Mouse (Mus musculus): Measurements from ENCODE around the gene Mthfr.

- TF ChIP-seq CTCF (IDR thresholded peaks at IDR 0.05 in 2 of 3, conservative IDR thresholded peaks at IDR 0.05 in 1 of 3; ENCODE audit: control insufficient read depth in 1 of 3, insufficient read depth in 1 of 3, low read depth in 2 of 3, low read length in 3 of 3, poor library complexity in 1 of 3, severe bottlenecking in 1 of 3) (no peak), EP300 (IDR thresholded peaks at IDR 0.05; ENCODE audit: low read depth in 1 of 2, low read length in 2 of 2) (no peak), CHD2 (IDR thresholded peaks at IDR 0.05; ENCODE audit: low read length) (no peak), POLR2A (IDR thresholded peaks at IDR 0.05; ENCODE audit: control insufficient read depth in 1 of 2, insufficient read depth in 1 of 2, low read depth in 1 of 2, low read length in 2 of 2, poor library complexity in 1 of 2) (no peak), ZC3H11A (IDR thresholded peaks at IDR 0.05; ENCODE audit: low read depth, low read length) (no peak), TCF12 (IDR thresholded peaks at IDR 0.05; ENCODE audit: low read depth, low read length) (no peak), MEF2A (IDR thresholded peaks at IDR 0.05; ENCODE audit: extremely low read depth, insufficient replicate concordance, low read depth, low read length, poor library complexity, severe bottlenecking) (no peak), USF1 (IDR thresholded peaks at IDR 0.05; ENCODE audit: low read depth, low read length) (no peak), MAFK (IDR thresholded peaks at IDR 0.05; ENCODE audit: borderline replicate concordance, low read depth, low read length) (no peak), GATA1 (IDR thresholded peaks at IDR 0.05; ENCODE audit: low read depth, low read length) (no peak), RAD21 (IDR thresholded peaks at IDR 0.05; ENCODE audit: low read depth, low read length) (no peak)
These were observed 20.1 kb downstream of the Mthfr start for GRCm38 (mm10) chr4:148058993-148059392.
